Mouse (Mus musculus) limb, embryonic 11.5 days (tissue): Measurements from ENCODE around the gene Fmc1. TPM values are rescaled to one million over a fixed set of nuclear protein-coding genes. Genes with fewer than 3 reads are reported as not detected.

Experiments used
- ATAC-seq: fragments of 200-750 bp; cut with Nextera tagmentation; 2 replicates; pipeline ENCODE4 v1.8.0; 2017; ENCODE audit warnings: low read depth; ENCODE audit not compliant: insufficient number of reproducible peaks, low FRiP score, low TSS enrichment
- DNase-seq: peaks from one replicate; pipeline ENCODE4 v3.0.0-alpha.2; 2015; ENCODE audit warnings: low spot score
- H3K27ac ChIP-seq: fragments of 300-500 bp; sonication (generic); replicated peaks from 2 replicates; pipeline ENCODE4 v1.5.1; 2014; ENCODE audit warnings: low read depth, mild to moderate bottlenecking, low read length
- H3K27me3 ChIP-seq: fragments of 300-500 bp; sonication (generic); 2 replicates; pipeline ENCODE4 v1.6.1; 2014; ENCODE audit warnings: mild to moderate bottlenecking, low read length, mixed read lengths; ENCODE audit not compliant: control insufficient read depth, insufficient read depth
- H3K36me3 ChIP-seq: fragments of 300-500 bp; sonication (generic); 2 replicates; pipeline ENCODE4 v1.6.1; 2014; ENCODE audit warnings: mild to moderate bottlenecking, low read length, moderate library complexity, mixed read lengths; ENCODE audit not compliant: control insufficient read depth, insufficient read depth
- H3K4me1 ChIP-seq: fragments of 300-500 bp; sonication (generic); 2 replicates; pipeline ENCODE4 v1.6.1; 2014; ENCODE audit warnings: low read length, mixed read lengths; ENCODE audit not compliant: control insufficient read depth, insufficient read depth
- H3K4me2 ChIP-seq: fragments of 300-500 bp; sonication (generic); 2 replicates; pipeline ENCODE4 v1.6.1; 2014; ENCODE audit warnings: low read depth, mild to moderate bottlenecking, moderate library complexity; ENCODE audit not compliant: severe bottlenecking
- H3K4me3 ChIP-seq: fragments of 300-500 bp; sonication (generic); 2 replicates; pipeline ENCODE4 v1.5.1; 2014; ENCODE audit warnings: low read depth, low read length
- H3K9ac ChIP-seq: fragments of 300-500 bp; sonication (generic); 2 replicates; pipeline ENCODE4 v1.6.1; 2014; ENCODE audit warnings: mild to moderate bottlenecking, low read length
- H3K9me3 ChIP-seq: fragments of 300-500 bp; sonication (generic); 2 replicates; pipeline ENCODE4 v1.6.1; 2016; ENCODE audit warnings: low read length; ENCODE audit not compliant: control insufficient read depth
- WGBS: fragments of 180-500 bp; shearing (Covaris S2); extraction: QIAGEN DNeasy Blood & Tissue Kit; methylation state at CpG from one replicate; pipeline ENCODE4 v1.1.7; 2014; 5-methylcytosine and 5-hydroxymethylcytosine counted together
- microRNA-seq: library from miRNA; unstranded; fragments of <30 nt; microRNA quantifications from one replicate; pipeline ENCODE4, GENCODE M21; 2016
- polyA plus RNA-seq: library from polyadenylated mRNA; unstranded; fragments of >200 nt; fragmentation: Nextera tagmentation; extraction: Ambion mirVana; gene quantifications from 2 replicates; pipeline ENCODE4 v1.2.1, GENCODE M21; 2014

Gene Fmc1
- polyA plus RNA-seq, 1 experiment from 2014 or later = 99.0 TPM

DNA sequence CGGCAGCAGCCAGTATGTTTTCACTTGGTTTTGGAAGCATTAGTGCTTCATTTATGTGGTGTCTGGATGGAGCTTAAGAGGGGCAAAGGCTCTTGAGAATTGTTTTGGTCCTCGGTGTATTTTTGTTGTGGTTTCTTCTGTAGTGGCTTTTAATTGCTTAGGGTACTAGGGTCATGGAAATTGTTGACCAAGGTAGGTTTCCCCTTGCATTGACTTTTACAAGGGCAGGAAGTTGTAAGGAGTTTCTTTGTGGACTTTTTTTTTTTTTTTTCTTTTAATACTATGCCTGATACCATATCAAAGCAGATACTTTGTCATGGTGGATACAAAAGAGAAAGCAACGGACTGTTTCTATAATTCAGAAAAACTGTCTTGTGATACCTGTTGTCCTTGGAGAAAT lies 48.4 kb downstream of the Fmc1 start:
- H3K36me3 ChIP-seq = peaks cover 13% of the 10 kb centered on the region
- WGBS = 95% methylated on average over 3 of the region's 3 CpGs

More for the DNA sequence above, 48.4 kb downstream of the Fmc1 start:
- Histone ChIP-seq H3K27me3 (no peaks in the 10 kb centered on the region), H3K4me3 (no peak overlapping the region), H3K4me2 (no peak overlapping the region), H3K9me3 (no peaks in the 10 kb centered on the region), H3K9ac (no peak overlapping the region), H3K4me1 (no peaks in the 10 kb centered on the region), H3K27ac (no peak overlapping the region)
- no peak for DNase-seq
- no peak for ATAC-seq

Small RNA genes lying within 50 kb of the gene (microRNA-seq; reads per million reads assigned to microRNA genes)
- not detected for gene Mir7670

Other genes starting within 250 kb of the Fmc1 start
- gene Zc3hav1l, start 234.2 kb upstream of the Fmc1 start, polyA plus RNA-seq = 17.3 and 19.6 TPM in 2 replicates
- 1.6 and 1.7 TPM in 2 replicates for gene Zc3hav1, start 178.9 kb upstream of the Fmc1 start, polyA plus RNA-seq
- gene Ttc26, start 152.0 kb upstream of the Fmc1 start, polyA plus RNA-seq = 13.4 and 14.1 TPM in 2 replicates
- 14.9 and 17.2 TPM in 2 replicates for gene Ubn2, start 99.6 kb upstream of the Fmc1 start, polyA plus RNA-seq
- gene Luc7l2, start 17.8 kb downstream of the Fmc1 start, polyA plus RNA-seq = 42.7 and 43.7 TPM in 2 replicates
- 0.13 and 0.15 TPM in 2 replicates for gene Klrg2, start 103.7 kb downstream of the Fmc1 start, polyA plus RNA-seq
- gene Clec2l, start 129.6 kb downstream of the Fmc1 start, polyA plus RNA-seq = 1.0 and 1.8 TPM in 2 replicates